Mouse (Mus musculus) urinary bladder, adult 2 months (tissue): ENCODE measurements around the gene Cd93. TPM values are rescaled to one million over a fixed set of nuclear protein-coding genes. Genes with fewer than 3 reads are reported as not detected.

Source experiments
- DNase-seq: peaks from one replicate; pipeline ENCODE4 v3.0.0; 2022; ENCODE audit warnings: low spot score
- polyA plus RNA-seq: library from polyadenylated mRNA; depleted of rRNA; stranded (reverse); fragments of >200 nt; gene quantifications from 2 replicates; pipeline ENCODE4 v1.2.3, GENCODE M21; 2012; rRNA removed

The Cd93 gene
- polyA plus RNA-seq, 1 experiment = 11.9 TPM

DNA sequence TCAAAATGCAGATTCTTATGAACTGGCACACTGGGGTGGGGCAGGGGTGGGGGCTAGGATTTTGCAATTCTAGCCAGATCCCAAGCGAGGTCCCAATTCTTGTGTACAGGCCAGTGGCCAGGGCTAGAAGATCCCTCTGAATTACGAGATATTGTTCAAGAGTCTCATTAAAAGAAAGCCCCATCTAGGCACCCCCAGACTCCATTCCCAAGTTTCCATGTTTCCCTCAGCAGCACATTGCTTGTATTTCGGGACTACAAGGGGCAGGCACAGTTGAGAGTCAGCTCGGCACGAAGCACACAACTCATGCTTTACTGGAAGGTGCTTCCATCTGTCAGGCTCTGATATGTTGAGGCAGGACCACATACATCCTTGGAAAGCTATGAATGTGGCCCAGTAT is 38.5 kb downstream of the Cd93 start:
- no peak for DNase-seq

- no peak for DNase-seq
Observed at GRCm38 (mm10) chr2:148402227-148402626, 41.1 kb downstream of the Cd93 start.

- DNase-seq = no peak
Observed at GRCm38 (mm10) chr2:148398901-148399685, 44.3 kb downstream of the Cd93 start.

GRCm38 (mm10) chr2:148397784-148398100 is 45.6 kb downstream of the Cd93 start:
- DNase-seq = no peak

DNA sequence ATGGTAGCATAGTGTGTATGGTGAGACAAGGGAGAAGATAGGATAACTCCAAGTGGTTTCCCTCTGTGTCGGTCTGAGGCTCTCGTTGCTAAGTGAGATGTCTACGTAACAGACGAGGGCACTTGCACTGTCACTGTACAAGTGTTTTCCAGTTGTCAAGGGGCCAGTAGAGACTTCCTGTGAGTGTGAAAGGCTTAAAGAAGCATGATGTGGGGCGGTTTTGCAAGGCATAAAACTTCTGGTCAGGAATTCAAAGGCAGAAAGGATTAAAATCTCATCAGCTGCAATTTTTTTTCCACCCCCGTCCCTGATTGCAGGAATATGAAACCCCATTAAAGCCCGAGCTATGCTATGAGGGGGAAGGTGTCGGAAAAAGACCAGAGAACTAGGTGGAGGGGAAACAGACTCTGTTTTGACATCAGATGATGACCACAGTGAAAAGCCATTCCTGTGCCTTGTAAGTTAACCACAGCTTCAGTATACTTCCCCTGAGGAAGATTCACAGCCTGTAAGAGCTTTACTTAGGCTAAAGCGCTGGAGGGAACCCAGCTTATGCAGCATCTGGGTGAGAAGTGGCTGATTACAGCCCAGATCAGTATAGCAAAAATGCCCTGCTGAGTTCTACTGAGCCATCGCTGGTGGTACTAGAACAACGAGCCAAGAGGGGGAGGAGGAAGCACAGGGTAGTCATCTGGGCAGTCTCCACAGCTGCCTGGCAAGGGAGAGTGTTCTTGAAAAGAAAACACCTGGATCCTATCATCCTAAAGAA is 46.2 kb downstream of the Cd93 start:
- no peak for DNase-seq

DNA sequence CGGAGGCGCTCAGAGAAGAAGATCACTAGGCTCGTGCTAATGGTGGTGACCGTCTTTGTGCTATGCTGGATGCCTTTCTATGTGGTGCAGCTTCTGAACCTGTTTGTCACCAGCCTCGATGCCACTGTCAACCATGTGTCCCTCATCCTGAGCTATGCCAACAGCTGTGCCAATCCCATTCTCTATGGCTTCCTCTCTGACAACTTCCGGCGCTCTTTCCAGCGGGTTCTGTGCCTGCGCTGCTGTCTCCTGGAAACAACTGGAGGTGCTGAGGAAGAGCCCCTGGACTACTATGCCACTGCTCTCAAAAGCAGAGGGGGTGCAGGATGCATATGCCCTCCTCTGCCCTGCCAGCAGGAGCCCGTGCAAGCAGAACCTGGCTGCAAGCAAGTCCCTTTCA is 47.2 kb downstream of the Cd93 start:
- no peak for DNase-seq

- no peak for DNase-seq
Observed at GRCm38 (mm10) chr2:148395131-148396051, 48.0 kb downstream of the Cd93 start, which contains the start of gene Sstr4. Gene Sstr4 (plus strand): TSS chr2:148395344.

GRCm38 (mm10) chr2:148393846-148394245 is 49.5 kb downstream of the Cd93 start:
- DNase-seq = no peak

GRCm38 (mm10) chr2:148393149-148393548 is 50.2 kb downstream of the Cd93 start:
- DNase-seq = no peak

DNA sequence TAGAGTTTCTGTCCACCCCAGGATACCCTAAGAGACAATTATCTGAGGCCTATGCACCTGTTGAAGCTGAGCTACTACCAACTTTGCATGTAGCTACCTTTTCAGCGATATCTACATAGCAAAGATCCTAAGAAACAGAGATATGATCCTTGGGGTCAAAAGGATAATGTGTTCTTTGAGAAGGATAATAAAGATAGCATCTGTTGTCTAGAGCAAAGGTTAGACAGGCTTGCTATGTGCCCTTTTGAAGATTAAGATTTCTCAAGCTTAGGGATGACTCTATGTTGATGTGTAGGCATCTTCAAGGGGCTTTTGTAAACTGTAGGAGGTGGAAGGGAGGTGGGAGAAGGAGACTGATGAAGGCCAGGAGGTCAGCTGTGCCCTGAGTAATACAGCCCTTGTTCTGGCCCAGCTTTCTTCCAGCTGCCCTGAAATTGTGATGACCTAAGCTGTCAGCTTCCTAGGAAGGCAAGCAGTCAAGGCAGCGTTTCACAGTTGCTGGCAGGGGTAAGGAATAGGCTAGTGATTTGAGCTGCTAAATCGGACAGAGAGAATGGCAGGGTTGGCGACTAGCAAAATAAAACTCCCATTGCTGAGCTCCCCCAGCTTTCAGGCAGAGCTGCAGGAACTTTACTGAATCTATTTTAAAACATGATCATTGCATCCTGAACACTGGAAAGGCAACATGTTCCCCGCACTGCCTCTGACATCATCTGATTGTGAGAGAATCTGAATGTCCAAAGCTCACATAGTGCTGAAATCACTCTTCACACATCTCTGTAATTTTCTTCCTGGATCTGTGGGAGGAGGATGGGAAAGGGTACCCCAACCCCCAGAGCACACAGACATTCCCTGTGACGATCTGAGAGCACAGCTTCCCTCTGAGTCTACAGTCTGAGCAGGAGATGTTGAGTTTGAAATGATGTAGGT is 55.4 kb downstream of the Cd93 start:
- no peak for DNase-seq

- no peak for DNase-seq
Observed at GRCm38 (mm10) chr2:148386927-148387326, 56.4 kb downstream of the Cd93 start.

Other genes starting within 250 kb of the Cd93 start
- gene Sstr4, start 48.2 kb downstream of the Cd93 start, polyA plus RNA-seq = 0.16 and 0.30 TPM in 2 replicates
- gene Thbd, start 35.4 kb downstream of the Cd93 start, polyA plus RNA-seq = 48.9 and 55.0 TPM in 2 replicates
- 26.0 and 41.5 TPM in 2 replicates for gene Nxt1, start 229.0 kb upstream of the Cd93 start, polyA plus RNA-seq
- 11.2 and 13.2 TPM in 2 replicates for gene Gzf1, start 237.5 kb upstream of the Cd93 start, polyA plus RNA-seq